Mouse (Mus musculus): Measurements from ENCODE around the gene Hsf3. TPM values are rescaled to one million over a fixed set of nuclear protein-coding genes. Genes with fewer than 3 reads are reported as not detected.
"Not testable (repeated sequence)": the region's sequence is repeated elsewhere in the genome, so short reads cannot be mapped to it uniquely, and the experiment has no call there.

Gene Hsf3
- not detected in 2 replicates for polyA plus RNA-seq (2012; rRNA removed)

- 24% methylated on average over 9 of the region's 9 CpGs for WGBS
- no peak for DNase-seq (ENCODE audit: low read depth, low spot score)
Observed at GRCm38 (mm10) chrX:96456201-96456963, at the start of gene Hsf3. Gene Hsf3 (minus strand): TSS chrX:96456294.

- WGBS: 78% methylated on average over 1 of the region's 1 CpGs
- DNase-seq (ENCODE audit: low read depth, low spot score): no peak
Observed at GRCm38 (mm10) chrX:96501580-96501979, 45.5 kb upstream of the Hsf3 start.

GRCm38 (mm10) chrX:96455149-96455548 is 945 bp downstream of the Hsf3 start, which contains the start of gene Heph:
Gene Heph (plus strand): TSS chrX:96455359.
- DNase-seq (ENCODE audit: low read depth, low spot score): peak; percentile 73
- 39% methylated on average over 2 of the region's 2 CpGs for WGBS

GRCm38 (mm10) chrX:96419383-96419782 is 36.7 kb downstream of the Hsf3 start:
- DNase-seq (ENCODE audit: low read depth, low spot score): no peak

- DNase-seq (ENCODE audit: low read depth, low spot score): no peak
- WGBS: 39% methylated on average over 1 of the region's 1 CpGs
Observed at GRCm38 (mm10) chrX:96417733-96418132, 38.4 kb downstream of the Hsf3 start.

GRCm38 (mm10) chrX:96416970-96417369 is 39.1 kb downstream of the Hsf3 start:
- DNase-seq (ENCODE audit: low read depth, low spot score): no peak
- 97% methylated on average over 1 of the region's 1 CpGs for WGBS

GRCm38 (mm10) chrX:96415351-96415750 is 40.7 kb downstream of the Hsf3 start:
- 50% methylated on average over 4 of the region's 4 CpGs for WGBS
- not testable (repeated sequence) for DNase-seq (ENCODE audit: low read depth, low spot score)

- DNase-seq (ENCODE audit: low read depth, low spot score): no peak
- WGBS: 45% methylated on average over 2 of the region's 2 CpGs
Observed at GRCm38 (mm10) chrX:96339108-96339507, 117.0 kb downstream of the Hsf3 start.

- DNase-seq (ENCODE audit: low read depth, low spot score): no peak
- WGBS: 52% methylated on average over 4 of the region's 4 CpGs
Observed at GRCm38 (mm10) chrX:96329764-96330163, 126.3 kb downstream of the Hsf3 start.

- no peak for DNase-seq (ENCODE audit: low read depth, low spot score)
- 90% methylated on average over 3 of the region's 3 CpGs for WGBS
Observed at GRCm38 (mm10) chrX:96293338-96293737, 162.8 kb downstream of the Hsf3 start, which contains the start of gene Vsig4. Gene Vsig4 (minus strand): TSS chrX:96293438.

- DNase-seq (ENCODE audit: low read depth, low spot score): no peak
Observed at GRCm38 (mm10) chrX:96256509-96256908, 199.6 kb downstream of the Hsf3 start.

Other genes starting within 250 kb of the Hsf3 start
- 0.07 TPM in 1 of 2 replicates, not detected in the other for gene Vsig4, start 162.9 kb downstream of the Hsf3 start, polyA plus RNA-seq (2012; rRNA removed)
- 24.5 and 55.3 TPM in 2 replicates for gene Heph, start 935 bp downstream of the Hsf3 start, polyA plus RNA-seq (2012; rRNA removed)

Data from large intestine, adult 2 months (tissue).